Mouse (Mus musculus) cerebellum, adult 2 months (tissue): ENCODE measurements around the gene Dph3.

Source experiments
- CTCF ChIP-seq: fragments of 200-500 bp; IDR thresholded peaks from 2 replicates; pipeline ENCODE4 v1.5.1; 2011; ENCODE audit warnings: low read depth, mild to moderate bottlenecking, control low read depth, low read length, moderate library complexity, borderline replicate concordance; ENCODE audit not compliant: insufficient read depth
- POLR2A ChIP-seq: fragments of 200-500 bp; IDR thresholded peaks from 2 replicates; pipeline ENCODE4 v1.6.1; 2011; ENCODE audit warnings: low read length, control low read depth, borderline replicate concordance; ENCODE audit not compliant: insufficient read depth

GRCm38 (mm10) chr14:32096740-32097139 lies 11.2 kb upstream of the Dph3 start:
- TF ChIP-seq CTCF (no peak), POLR2A (no peak)
